Mouse (Mus musculus): ENCODE data around the gene Ccdc62. TPM values are rescaled to one million over a fixed set of nuclear protein-coding genes. Genes with fewer than 3 reads are reported as not detected.

The Ccdc62 gene
- polyA plus RNA-seq, 1 experiment from 2014 or later: 7.0 TPM

Small RNAs within 50 kb of the gene (microRNA-seq; reads per million reads assigned to microRNA genes)
- not detected for gene Mir7032

Other genes starting within 250 kb of the Ccdc62 start
- 45.1 and 49.0 TPM in 2 replicates for gene Clip1, start 246.1 kb upstream of the Ccdc62 start, polyA plus RNA-seq (2015; fragmentation: Nextera tagmentation; extraction: Ambion mirVana)
- gene Zcchc8, start 209.6 kb upstream of the Ccdc62 start, polyA plus RNA-seq (2015; fragmentation: Nextera tagmentation; extraction: Ambion mirVana): 89.6 and 93.4 TPM in 2 replicates
- gene Rsrc2, start 181.3 kb upstream of the Ccdc62 start, polyA plus RNA-seq (2015; fragmentation: Nextera tagmentation; extraction: Ambion mirVana): 149 and 160 TPM in 2 replicates
- gene Kntc1, start 181.0 kb upstream of the Ccdc62 start, polyA plus RNA-seq (2015; fragmentation: Nextera tagmentation; extraction: Ambion mirVana): 32.0 and 34.4 TPM in 2 replicates
- 0.19 and 0.64 TPM in 2 replicates for gene Hcar2, start 65.2 kb upstream of the Ccdc62 start, polyA plus RNA-seq (2015; fragmentation: Nextera tagmentation; extraction: Ambion mirVana)
- 0.17 and 0.24 TPM in 2 replicates for gene Hcar1, start 50.7 kb upstream of the Ccdc62 start, polyA plus RNA-seq (2015; fragmentation: Nextera tagmentation; extraction: Ambion mirVana)
- 165 and 167 TPM in 2 replicates for gene Denr, start 23.5 kb upstream of the Ccdc62 start, polyA plus RNA-seq (2015; fragmentation: Nextera tagmentation; extraction: Ambion mirVana)
- 4.1 and 5.5 TPM in 2 replicates for gene Gm43518, start 3.3 kb upstream of the Ccdc62 start, polyA plus RNA-seq (2015; fragmentation: Nextera tagmentation; extraction: Ambion mirVana)
- 8.6 and 8.8 TPM in 2 replicates for gene Hip1r, start 42.9 kb downstream of the Ccdc62 start, polyA plus RNA-seq (2015; fragmentation: Nextera tagmentation; extraction: Ambion mirVana)
- gene Vps37b, start 101.6 kb downstream of the Ccdc62 start, polyA plus RNA-seq (2015; fragmentation: Nextera tagmentation; extraction: Ambion mirVana): 40.9 and 43.7 TPM in 2 replicates
- 2.9 and 3.0 TPM in 2 replicates for gene Abcb9, start 165.1 kb downstream of the Ccdc62 start, polyA plus RNA-seq (2015; fragmentation: Nextera tagmentation; extraction: Ambion mirVana)
- gene Ogfod2, start 181.6 kb downstream of the Ccdc62 start, polyA plus RNA-seq (2015; fragmentation: Nextera tagmentation; extraction: Ambion mirVana): 19.4 and 21.4 TPM in 2 replicates
- gene Arl6ip4, start 185.4 kb downstream of the Ccdc62 start, polyA plus RNA-seq (2015; fragmentation: Nextera tagmentation; extraction: Ambion mirVana): 106 and 115 TPM in 2 replicates

All from limb, embryonic 13.5 days (tissue).